Mouse (Mus musculus) ES-Bruce4 (cell line): Measurements from ENCODE around the gene Tspan4.

Source experiments
- CTCF ChIP-seq: IDR thresholded peaks from one replicate; pipeline ENCODE4 v1.8.1; 2011; ENCODE audit warnings: low read depth, low read length
- EP300 ChIP-seq: IDR thresholded peaks from 2 replicates; pipeline ENCODE4 v1.6.1; 2011; ENCODE audit warnings: low read depth, low read length; ENCODE audit not compliant: insufficient read depth

- TF ChIP-seq CTCF (no peak), EP300 (no peak)
Measured at GRCm38 (mm10) chr7:141455610-141456314, 19.3 kb upstream of the Tspan4 start.
